Mouse (Mus musculus) retina, postnatal 1 day (tissue): ENCODE measurements around the gene Psmd12.
A peak's percentile ranks its signal among the peaks of the same experiment; 100 is the strongest.

ENCODE experiments used
- DNase-seq: peaks from one replicate; pipeline ENCODE4 v3.0.0-alpha.2; 2012

Psmd12 gene

GRCm38 (mm10) chr11:107513047-107513446 is 33.8 kb downstream of the Psmd12 start:
- no peak for DNase-seq

- no peak for DNase-seq
Measured at GRCm38 (mm10) chr11:107516387-107516786, 37.1 kb downstream of the Psmd12 start.

- DNase-seq, result no peak
Measured at GRCm38 (mm10) chr11:107518645-107519429, 39.6 kb downstream of the Psmd12 start.

- no peak for DNase-seq
Measured at GRCm38 (mm10) chr11:107521153-107521552, 41.9 kb downstream of the Psmd12 start.

GRCm38 (mm10) chr11:107524966-107525365 is 45.7 kb downstream of the Psmd12 start:
- no peak for DNase-seq

GRCm38 (mm10) chr11:107527632-107528031 is 48.3 kb downstream of the Psmd12 start:
- DNase-seq, result peak; percentile 12

DNA sequence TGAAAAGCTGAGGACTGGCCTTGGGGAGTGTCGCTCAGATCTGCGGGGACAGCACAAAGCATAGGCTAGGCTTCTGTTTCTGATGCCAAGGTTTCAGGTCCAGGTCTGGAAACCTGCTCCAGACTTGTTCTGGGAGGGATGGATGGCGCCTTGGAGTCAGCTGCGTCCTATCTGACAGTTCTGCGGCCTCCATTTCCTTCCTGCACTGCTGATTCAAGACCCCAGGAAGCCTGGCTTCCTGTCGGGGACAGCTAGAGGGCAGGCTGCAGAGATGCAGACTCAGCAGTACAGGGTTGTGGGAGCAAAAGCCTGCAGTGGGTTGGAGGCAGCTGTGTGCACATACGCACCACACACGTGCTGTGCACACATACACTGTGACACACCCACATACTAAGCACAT is 50.0 kb downstream of the Psmd12 start:
- no peak for DNase-seq

- no peak for DNase-seq
Measured at GRCm38 (mm10) chr11:107531445-107531844, 52.2 kb downstream of the Psmd12 start.

DNA sequence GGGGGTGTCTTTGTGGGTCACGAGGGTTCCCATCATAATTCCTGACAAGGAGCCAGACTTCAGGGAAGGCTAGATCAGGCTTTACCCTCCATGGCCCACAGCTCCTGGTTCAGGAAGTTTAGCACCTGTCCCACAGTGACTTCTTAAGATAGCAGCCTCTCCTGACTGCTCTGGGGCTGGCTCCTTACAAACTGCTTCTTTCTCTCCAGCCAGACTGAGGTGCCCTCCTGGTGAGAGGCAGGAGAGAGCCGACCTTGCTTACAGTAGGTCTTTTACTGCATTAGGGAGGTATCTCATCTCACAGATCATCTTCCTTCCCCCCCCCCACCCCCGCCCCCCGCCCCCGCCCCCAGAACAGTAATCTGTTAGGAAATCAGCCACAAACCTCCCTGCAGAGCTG is 53.0 kb downstream of the Psmd12 start:
- no peak for DNase-seq

DNA sequence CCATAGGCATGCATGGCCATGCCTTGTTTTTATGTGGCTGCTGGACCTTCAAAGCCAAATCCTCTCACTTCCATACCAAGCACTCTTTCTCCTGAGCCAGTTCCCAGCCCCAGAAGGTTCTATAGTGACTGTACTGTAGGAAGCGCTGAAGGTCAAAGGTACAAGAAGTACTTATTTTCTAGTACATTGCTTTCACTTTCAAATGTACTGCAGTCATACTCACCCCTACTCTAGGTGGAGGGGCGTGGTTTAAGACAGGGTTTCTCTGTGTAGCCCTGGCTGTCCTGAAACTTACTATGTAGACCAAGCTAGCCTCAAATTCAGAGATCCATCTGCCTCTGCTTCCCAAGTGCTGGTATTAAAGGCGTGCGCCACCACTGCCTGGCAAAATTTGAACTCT is 59.7 kb downstream of the Psmd12 start:
- no peak for DNase-seq

- no peak for DNase-seq
Measured at GRCm38 (mm10) chr11:107540339-107540738, 61.1 kb downstream of the Psmd12 start.

- peak; percentile 23 for DNase-seq
Measured at GRCm38 (mm10) chr11:107545747-107546476, 66.6 kb downstream of the Psmd12 start.

DNA sequence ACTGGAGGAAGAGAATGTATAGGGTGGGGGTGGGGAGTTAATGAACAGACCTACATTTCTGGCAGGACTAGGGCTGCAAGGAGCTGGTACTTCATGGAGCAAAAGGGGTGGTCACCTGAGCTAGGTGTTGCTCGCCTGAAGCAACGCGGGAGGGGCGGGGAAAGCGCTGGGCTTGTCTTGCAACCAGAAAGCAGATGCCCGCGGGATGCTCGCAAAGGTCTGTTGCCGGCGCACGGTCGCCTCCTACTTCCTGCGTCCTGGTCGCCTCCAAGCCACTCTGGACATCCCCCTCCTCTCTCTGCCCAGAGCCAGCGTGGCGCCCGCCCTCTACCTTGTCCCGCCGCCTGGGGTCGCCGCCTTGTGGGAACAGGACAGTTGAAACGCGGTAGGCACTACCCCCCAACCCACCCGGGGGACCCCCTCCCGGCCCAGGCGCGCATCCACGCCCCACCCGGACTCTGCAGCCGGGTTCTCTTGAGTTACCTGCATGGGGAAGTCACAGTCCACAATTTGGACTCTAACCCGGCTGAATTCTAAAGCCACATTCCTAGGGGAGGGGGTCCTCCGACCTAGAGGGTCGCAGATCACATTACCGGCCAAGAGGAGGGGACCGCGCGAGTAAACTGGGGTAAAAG is 67.5 kb downstream of the Psmd12 start:
- peak; percentile 70 for DNase-seq

DNA sequence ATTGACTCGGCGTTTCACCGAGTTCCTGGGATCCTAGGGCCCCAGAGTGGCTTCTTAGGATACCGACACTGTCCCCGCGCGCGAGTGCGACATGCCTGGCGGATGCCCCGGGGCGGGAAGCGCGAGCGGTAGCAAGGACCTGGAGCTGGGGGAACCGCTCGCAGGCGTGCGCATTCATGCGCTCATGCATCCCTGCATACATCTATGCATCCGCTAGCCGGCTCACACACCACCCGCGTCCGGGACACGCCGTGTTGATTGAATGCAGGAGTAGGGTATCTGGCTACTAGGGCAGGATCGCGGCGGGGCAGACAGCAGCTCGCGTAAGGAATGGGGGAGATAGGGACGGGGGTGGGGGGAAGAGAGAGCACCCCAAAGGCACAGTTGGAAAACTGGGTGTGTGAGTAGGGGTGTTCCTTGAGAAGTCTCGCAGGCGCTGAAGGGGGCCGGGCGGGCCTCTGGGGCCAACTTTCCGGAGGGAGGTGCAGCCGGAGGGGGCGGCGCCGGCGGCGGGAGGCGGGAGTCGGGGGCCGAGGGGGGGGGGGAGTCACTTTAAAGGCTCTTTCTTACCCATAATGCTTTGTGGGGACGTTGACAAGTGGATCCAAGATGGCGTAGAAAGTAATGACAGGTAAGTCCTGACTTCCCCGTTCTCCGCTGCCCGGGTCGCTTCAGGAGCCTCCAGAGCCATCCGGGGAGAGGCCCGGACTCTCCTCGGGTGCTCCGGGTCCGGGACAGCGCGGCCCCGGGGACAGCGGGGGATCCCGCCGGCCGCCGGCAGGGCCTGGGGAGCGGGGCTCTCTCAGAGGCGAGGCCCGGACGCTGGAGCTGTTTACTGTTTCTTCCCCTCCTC is 68.3 kb downstream of the Psmd12 start, which contains the start of gene Helz:
Gene Helz, plus strand, starts transcription at position 580 of the 853 bp plus-strand sequence.
- peak; percentile 86 for DNase-seq

GRCm38 (mm10) chr11:107548204-107548975 is 69.1 kb downstream of the Psmd12 start:
- DNase-seq, result peak; percentile 37
